Mouse (Mus musculus) embryonic facial prominence, embryonic 15.5 days (tissue): Measurements from ENCODE around the gene Serpinh1. TPM values are rescaled to one million over a fixed set of nuclear protein-coding genes. Genes with fewer than 3 reads are reported as not detected.

Experiments
- ATAC-seq: fragments of 200-750 bp; cut with Nextera tagmentation; 2 replicates; pipeline ENCODE4 v1.8.0; 2017; ENCODE audit warnings: low read depth, moderate TSS enrichment; ENCODE audit not compliant: insufficient number of reproducible peaks, low FRiP score, low TSS enrichment
- H3K27ac ChIP-seq: fragments of 300-500 bp; sonication (generic); replicated peaks from 2 replicates; pipeline ENCODE4 v1.5.1; 2015; ENCODE audit warnings: mild to moderate bottlenecking, inconsistent platforms
- H3K27me3 ChIP-seq: fragments of 300-500 bp; sonication (generic); 2 replicates; pipeline ENCODE4 v1.6.1; 2015; ENCODE audit warnings: inconsistent platforms
- H3K36me3 ChIP-seq: fragments of 300-500 bp; sonication (generic); 2 replicates; pipeline ENCODE4 v1.6.1; 2015; ENCODE audit warnings: mild to moderate bottlenecking, inconsistent platforms
- H3K4me1 ChIP-seq: fragments of 300-500 bp; sonication (generic); 2 replicates; pipeline ENCODE4 v1.6.1; 2015; ENCODE audit warnings: inconsistent platforms
- H3K4me2 ChIP-seq: fragments of 300-500 bp; sonication (generic); replicated peaks from 2 replicates; pipeline ENCODE4 v1.6.1; 2015; ENCODE audit warnings: mild to moderate bottlenecking, inconsistent platforms
- H3K4me3 ChIP-seq: fragments of 300-500 bp; sonication (generic); replicated peaks from 2 replicates; pipeline ENCODE4 v1.5.1; 2015; ENCODE audit warnings: mild to moderate bottlenecking, inconsistent platforms
- H3K9ac ChIP-seq: fragments of 300-500 bp; sonication (generic); 2 replicates; pipeline ENCODE4 v1.6.1; 2015; ENCODE audit warnings: inconsistent platforms
- H3K9me3 ChIP-seq: fragments of 300-500 bp; sonication (generic); replicated peaks from 2 replicates; pipeline ENCODE4 v1.6.1; 2016; ENCODE audit warnings: inconsistent platforms
- WGBS: fragments of 180-500 bp; shearing (Covaris S2); methylation state at CpG from one replicate; pipeline ENCODE4 v1.1.7; 2015; 5-methylcytosine and 5-hydroxymethylcytosine counted together
- polyA plus RNA-seq: library from polyadenylated mRNA; unstranded; fragments of >200 nt; fragmentation: Nextera tagmentation; extraction: Ambion mirVana; gene quantifications from 2 replicates; pipeline ENCODE4 v1.2.1, GENCODE M21; 2015

Serpinh1 gene
- polyA plus RNA-seq, 1 experiment from 2014 or later = 2,130 TPM

DNA sequence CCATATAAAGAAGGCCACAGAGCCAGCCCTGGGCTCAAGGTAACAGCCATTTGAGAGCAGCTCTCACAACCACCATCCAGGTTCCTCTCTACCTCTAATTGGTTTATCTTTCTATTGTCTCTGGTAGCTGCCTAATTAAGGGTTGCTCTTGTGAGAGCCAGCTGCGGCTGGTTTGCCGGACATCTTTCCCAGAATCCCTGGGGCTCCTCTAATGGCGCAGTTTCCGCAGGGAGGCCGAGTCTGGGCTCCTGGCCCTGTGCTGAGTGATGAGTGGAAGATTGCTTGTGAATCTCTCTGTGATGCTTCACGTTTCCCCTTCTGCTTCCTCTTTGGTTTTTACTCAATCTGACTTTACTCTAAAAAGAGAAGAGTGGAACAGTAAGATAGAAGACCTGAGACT, 49.0 kb downstream of the Serpinh1 start:
- WGBS = 56% methylated on average over 6 of the region's 6 CpGs
- H3K4me3 ChIP-seq = no peak overlapping the region
- no peak overlapping the region for H3K9ac ChIP-seq
- H3K4me1 ChIP-seq = peaks cover 13% of the 10 kb centered on the region; the same call in 1 of the 2 replicates
- H3K27me3 ChIP-seq = no peaks in the 10 kb centered on the region
- H3K4me2 ChIP-seq = no peak overlapping the region
- ATAC-seq = 0 out of 2 replicates have a peak, but pooled peaks have one; percentile 26
- H3K9me3 ChIP-seq = no peaks in the 10 kb centered on the region
- H3K36me3 ChIP-seq = no peaks in the 10 kb centered on the region
- H3K27ac ChIP-seq = no peak overlapping the region

- 33% methylated on average over 3 of the region's 3 CpGs for WGBS
- no peak overlapping the region for H3K27ac ChIP-seq
Measured at GRCm38 (mm10) chr7:99300650-99301175, 52.3 kb downstream of the Serpinh1 start.

More at GRCm38 (mm10) chr7:99300650-99301175, 52.3 kb downstream of the Serpinh1 start:
- H3K27me3 ChIP-seq = no peaks in the 10 kb centered on the region
- H3K9ac ChIP-seq = no peak overlapping the region
- no peaks in the 10 kb centered on the region for H3K9me3 ChIP-seq
- peaks cover 7% of the 10 kb centered on the region; the same call in 1 of the 2 replicates for H3K4me1 ChIP-seq
- H3K4me3 ChIP-seq = no peak overlapping the region
- no peak for ATAC-seq
- H3K36me3 ChIP-seq = no peaks in the 10 kb centered on the region
- no peak overlapping the region for H3K4me2 ChIP-seq

Other genes with a start within 250 kb of the Serpinh1 start
- gene Uvrag, start 212.1 kb downstream of the Serpinh1 start, polyA plus RNA-seq = 17.3 and 18.9 TPM in 2 replicates
- gene Dgat2, start 170.5 kb downstream of the Serpinh1 start, polyA plus RNA-seq = 81.8 and 98.5 TPM in 2 replicates
- gene Mogat2, start 114.6 kb downstream of the Serpinh1 start, polyA plus RNA-seq = 2.5 TPM in 2 replicates
- gene Map6, start 85.8 kb downstream of the Serpinh1 start, polyA plus RNA-seq = 9.3 and 11.0 TPM in 2 replicates
- 15.1 and 17.5 TPM in 2 replicates for gene Gdpd5, start 28.2 kb upstream of the Serpinh1 start, polyA plus RNA-seq
- gene Klhl35, start 112.8 kb upstream of the Serpinh1 start, polyA plus RNA-seq = 0.96 and 1.4 TPM in 2 replicates
- gene Rps3, start 130.5 kb upstream of the Serpinh1 start, polyA plus RNA-seq = 746 and 790 TPM in 2 replicates
- 5.5 and 7.2 TPM in 2 replicates for gene Arrb1, start 182.2 kb upstream of the Serpinh1 start, polyA plus RNA-seq